Mouse (Mus musculus) left cerebral cortex, adult 18-20 months (tissue): ENCODE measurements at regions not wholly inside any gene's neighbourhood (a gene's known extent, or its start where the extent isn't known, plus 50 kb on each side); places are given as distances from the start of the nearest gene placed in this dataset.
A peak's percentile ranks its signal among the peaks of the same experiment; 100 is the strongest.

Source experiments
- DNase-seq, 2 experiments: peaks; one replicate each; pipeline ENCODE4 v3.0.0; 2021 to 2022; ENCODE audit warnings: low spot score in 2 of 2, mixed read lengths in 1 of 2

DNA sequence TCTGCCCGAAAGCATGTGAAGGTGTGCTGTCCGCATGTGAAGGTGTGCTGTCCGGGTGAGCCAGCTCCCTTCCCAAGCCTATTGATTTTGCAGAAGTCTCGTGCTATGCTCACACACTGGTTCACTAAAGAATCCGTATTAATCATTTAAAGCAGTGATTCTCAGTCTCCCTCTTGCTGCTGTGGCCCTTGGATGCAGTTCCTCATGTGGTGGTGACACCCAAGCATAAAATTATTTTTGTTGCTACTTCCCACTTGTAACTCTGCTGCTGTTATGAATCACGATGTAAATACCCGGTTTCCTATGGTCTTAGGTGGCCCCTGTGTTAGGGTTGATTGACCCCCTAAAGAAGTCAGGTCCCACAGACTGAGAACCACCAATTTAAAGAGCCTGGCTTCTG, 55.7 kb upstream of the Emb start:
- DNase-seq, result no peak

DNA sequence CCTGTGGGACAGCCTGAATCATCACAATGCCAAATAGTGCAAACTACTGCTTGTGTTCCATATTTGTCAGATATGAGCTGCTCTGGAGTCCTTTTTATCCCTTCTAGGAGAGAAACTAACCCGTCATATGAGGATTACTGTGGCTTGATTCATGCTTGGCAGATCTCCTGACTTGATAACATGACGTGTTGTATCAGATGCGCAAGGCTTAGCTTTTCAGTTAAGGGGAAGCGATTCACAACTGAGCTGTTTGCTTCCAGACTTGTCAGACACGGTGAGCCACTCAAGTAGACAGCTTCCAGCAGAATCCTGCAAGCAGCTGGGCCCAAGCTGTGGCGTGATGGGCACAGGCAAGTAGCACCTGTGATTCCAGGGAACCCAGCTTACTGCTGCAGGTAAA, 64.5 kb upstream of the Emb start:
- no peak for DNase-seq

DNA sequence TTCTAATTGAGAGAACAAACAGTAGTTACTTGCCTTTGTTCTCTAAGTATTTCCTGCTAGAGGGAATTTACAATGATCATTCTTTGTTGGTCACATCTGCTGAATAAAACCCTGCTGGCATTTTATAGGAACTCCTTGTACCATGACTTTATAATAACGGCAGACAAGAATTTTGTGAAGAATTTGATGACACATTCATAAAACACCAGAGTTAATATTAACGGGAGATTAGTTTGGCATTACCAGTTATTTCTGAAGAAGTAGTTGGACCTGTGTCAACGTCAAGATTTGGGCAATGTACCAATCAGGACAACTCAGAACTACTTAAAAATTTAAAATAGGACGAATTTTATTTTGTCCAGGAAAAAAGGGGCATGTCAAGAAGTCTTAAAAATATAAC, 65.1 kb upstream of the Emb start:
- no peak for DNase-seq

DNA sequence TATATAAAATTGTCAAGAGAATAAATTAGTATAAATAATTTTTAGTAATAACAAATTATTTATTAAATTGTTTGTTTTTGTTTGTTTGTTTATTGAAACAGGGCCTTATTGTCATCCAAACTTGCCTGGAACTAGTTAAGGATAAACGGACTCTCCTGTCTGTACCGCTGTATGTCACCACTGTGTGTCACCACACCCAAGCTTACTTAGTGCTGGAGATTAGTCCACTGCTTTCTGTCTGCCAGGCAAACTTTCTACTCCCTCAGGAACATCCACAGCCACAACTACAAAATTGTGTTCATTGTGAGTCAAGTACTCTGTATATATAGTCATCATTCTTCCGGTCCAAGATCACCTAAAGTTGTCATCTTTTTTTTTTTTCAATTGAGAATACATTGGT, 74.0 kb upstream of the Emb start:
- no peak for DNase-seq

DNA sequence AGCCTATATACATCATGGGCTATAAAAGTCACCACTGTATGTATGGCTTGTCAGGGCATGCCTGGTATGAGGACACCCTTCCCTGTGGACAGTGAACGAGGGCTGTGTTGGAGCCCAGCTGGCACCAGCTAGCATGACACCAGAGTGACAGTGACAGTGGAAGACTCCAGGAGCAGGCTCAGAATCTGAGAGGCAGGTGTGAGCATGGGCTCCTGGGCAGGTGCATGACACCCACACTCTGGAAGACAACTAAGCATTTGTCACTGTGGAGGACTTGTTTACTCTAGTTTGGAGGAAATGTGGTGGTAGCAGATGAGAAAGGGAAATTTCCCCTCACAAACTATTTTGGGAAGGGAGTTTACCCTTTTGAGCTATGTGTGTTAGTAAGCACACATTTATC, 76.2 kb upstream of the Emb start:
- DNase-seq, result no peak

DNA sequence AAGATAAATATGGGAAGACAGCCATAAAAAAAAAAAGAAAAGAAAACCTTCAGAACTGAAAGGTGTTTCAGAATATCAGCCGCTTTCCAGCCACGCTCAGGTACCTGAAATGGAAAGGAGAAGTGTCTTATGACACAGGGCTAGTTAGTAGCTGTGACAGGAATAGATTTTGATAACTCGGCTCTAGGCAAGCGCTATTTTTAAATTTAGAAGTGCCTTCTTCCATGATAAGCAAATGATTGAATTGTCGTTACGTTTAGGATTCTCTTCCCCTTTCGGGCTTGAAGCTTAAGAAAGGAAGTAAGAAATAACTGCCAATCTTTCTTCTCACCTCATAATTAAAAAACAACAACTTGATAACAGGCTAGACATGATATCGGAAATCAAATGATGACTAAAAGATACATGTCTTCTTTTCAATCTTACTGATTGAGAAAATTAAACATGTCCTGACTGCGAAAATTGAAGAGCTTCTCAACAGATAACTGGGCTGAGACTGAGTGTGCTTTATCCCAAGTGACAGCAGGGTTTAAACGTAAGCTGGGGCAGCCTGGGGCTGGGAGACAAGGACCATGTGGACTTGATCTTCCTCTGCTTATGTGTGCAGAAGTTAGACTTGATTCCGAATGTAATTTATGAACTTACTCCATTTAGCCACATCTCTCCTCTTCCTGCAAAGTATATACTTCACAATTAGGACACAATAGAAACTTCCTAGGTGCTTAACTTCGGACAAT, 80.4 kb upstream of the Emb start:
- no peak for DNase-seq

DNA sequence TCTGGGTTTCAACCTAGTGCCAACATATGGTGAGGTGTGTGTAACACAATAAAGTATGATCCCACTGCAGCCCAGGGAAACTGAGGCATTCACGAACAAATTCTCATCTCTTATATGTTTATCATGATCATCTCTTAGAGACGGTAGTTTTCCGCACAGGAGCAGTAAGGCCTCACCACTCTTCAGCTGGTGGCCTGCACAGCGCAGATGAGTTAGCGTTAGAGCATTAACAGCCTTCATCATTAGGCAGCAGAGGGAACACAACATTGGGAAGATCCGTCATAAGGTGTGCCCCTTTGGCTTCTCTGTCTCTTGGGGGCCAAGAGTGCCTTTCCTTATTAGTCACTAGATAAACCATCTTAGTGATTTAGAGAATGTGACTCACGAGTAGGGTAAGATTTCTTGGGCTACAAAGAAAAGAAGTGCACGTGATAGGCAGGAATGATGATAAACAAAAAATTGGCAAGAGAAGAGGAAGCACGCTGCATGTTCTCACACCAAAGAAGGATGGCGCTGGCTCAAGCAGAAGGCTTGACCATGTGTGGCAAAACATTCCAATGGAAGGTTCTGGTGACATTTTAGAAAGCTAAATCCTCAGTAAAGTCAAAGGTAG, 81.1 kb upstream of the Emb start:
- no peak for DNase-seq

DNA sequence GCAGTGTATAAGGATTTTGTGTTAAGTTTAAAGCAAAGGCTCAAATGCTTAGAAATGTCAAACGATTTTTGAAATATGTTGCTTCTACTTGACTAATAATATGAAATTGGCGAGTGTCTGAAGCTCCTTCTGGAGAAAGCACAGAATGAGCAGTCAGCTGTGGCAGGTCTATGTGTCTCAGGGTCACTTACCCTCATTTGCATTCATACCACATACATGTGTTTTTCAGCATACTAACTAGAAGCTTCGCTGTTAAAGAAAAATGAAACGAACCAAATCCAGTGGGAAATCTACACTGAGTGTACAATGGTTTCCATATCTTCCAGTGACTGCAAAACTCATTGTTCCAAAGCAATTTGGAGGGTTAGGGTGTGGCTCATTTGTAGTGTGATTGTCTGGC, 88.7 kb upstream of the Emb start:
- DNase-seq, result no peak

DNA sequence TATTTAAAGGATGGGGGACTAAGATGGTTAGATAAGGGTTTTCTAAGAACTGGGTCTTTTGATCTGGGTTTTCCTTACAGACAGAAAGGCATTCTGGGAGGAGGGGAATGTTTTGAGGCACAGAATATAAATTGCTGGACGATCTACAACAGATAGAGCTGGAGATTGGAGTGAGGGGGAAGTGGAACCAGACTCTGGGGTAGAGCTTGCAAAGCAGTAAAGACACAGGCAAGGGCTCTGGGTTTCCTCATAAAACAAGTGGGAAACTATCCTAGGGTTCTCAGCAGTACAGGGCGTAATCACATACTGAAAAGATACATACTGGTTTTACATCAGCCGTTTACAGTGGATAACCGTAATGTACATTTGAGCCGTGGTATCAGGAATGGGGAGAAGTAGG, 89.5 kb upstream of the Parp8 start:
- DNase-seq, result no peak

DNA sequence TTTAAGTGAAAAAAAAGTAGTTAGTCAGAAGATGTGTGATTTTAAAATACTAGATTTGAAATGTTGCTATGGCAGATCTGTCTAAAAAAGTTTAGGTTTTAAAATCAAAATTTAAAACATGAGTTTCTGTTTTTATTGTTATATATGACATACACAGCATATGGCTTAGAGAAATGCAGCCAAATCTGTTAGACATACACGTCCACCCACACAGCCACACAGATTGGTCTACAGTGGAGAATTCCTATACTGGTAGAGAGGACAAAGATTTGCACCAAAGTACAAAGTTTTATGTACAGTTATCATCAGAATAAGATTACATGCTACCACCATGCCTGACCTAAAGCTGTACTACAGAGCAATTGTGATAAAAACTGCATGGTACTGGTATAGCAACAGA, 87.1 kb upstream of the Parp8 start:
- DNase-seq, result peak in 1 of 2 experiments; percentile 14

DNA sequence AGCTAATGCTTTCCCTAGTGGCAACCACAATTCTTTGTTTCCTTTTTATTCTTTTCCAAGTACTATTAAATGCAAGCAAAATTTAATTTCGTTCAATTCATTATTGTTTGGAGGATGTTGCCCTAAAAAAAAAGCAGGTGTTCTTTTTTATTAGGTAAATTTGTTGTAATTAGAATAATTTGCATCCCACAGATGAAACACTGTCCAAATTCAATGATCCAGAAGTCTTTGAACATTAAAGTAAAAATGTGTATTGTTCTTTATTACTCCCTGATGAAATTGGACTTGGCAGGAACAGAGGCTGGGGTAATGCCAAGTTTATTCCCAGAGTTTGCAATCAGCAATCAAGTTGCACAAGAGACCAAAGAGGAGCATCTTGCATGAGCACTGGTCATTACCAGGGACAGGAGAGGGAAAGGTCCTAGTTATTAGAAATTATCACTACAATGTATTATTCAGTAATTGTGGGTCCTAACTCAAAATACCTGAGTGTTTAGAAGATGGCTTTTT, 79.9 kb upstream of the Parp8 start:
- DNase-seq, result no peak

DNA sequence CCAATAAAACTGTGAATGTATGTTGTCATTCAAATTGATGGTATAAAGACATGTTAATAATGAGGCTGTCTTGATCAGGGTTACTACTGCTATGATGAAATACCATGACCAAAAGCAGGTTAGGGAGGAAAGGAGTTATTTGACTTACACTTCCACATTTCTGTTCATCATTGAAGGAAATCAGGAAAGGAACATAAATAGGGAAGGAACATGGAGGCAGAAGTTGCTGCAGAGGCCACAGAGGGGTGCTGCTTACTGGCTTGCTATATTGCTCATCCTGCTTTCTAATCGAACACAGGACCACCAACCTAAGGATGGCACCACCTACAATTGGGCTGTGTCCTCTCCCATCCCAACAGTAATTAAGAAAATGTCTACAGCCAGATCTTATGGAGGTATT, 69.4 kb upstream of the Parp8 start:
- DNase-seq, result no peak

DNA sequence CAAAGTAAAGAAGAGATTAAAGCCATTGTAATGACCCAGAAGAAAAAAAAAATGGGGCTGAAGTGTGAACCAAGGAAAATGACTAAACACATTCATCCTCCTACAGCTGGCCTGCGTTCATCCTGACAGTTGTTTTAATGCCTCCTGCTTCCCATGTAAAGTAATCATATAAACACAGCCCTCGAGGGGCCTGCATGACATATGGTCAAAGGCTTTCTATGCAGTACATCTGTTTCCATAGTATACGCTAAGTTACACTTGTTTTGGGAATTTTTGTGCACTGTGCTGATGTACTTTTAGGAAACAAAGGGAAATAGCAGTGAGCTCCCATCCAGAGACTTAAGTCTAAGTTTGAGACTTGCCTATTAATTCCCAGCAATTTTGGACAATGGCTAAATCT, 63.3 kb upstream of the Parp8 start:
- no peak for DNase-seq

DNA sequence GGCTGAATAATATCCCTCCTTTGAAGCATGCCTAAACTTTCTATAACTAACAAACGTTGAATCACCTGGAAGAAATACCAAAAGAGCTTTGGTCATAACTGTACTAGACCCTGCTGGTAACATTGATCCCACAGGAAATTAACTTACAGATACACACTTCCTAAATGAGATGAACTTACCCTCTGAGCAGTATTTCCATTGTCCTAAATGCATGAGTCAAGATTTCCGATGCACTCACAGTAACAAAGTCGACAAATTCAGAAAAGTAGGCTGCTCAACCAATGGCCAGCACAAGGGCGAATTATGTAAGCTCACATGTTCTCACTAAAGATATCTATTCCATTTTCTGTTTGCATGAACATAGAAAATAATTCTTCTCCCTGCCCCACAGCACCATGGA, 57.4 kb upstream of the Parp8 start:
- no peak for DNase-seq

DNA sequence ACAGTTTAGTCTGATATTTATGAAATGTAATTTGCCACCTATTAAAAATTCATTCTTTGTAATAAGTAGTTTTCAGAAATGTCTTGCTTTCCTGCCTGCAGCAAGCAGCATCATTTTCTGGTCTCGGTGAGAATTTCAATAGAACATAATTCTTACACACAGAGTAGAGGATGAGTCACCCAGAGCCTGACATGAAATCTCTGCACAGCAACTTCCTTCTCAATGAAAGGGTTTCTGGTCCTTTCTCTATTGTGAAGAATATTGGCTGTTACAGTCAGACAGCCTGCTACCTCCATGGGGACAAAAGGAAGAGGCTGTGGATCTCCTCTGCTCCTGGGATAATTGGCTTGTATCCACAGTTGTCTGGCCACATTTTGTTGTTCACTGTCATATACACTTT, 54.0 kb upstream of the Parp8 start:
- DNase-seq, result no peak
